16 mouse cellular contexts compared by ENCODE assay signal in the genomic region with DNA sequence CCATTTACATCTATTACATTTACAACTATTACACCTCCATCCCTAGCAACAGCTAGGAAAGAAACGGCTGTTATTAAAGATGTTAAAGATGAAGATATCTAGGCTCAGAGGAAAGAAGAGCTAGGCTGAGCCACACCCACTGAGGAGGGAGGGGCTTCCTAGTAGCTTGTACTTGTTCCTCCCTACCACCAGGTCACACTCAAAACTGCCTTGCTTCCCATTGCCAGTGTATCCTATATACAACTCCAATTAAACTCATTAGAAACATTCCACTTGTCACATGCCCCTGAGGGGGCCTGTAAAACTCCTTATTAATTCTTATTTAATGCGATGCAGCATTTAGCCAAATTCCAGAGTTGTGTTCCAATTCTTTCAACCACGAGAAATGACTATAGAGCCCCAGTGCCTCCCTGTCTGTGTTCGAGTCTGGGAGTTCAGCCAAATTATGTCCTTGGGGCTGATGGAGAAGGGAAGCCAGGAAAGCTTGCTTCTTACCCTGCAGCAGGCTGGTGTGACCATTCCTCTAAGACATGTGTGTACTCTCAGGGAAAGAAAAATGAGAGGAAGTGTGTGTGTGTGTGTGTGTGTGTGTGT.
A peak's percentile ranks its signal among the peaks of the same experiment; 100 is the strongest.
DNase-seq lines count a peak whose midpoint lies in the region; ATAC-seq and TF ChIP-seq lines count a peak whose summit lies in the region.
"Had no signal": no experiment of that assay in that cellular context is flagged by ENCODE, and none has a peak within 500 bp of the region (broad histone marks: within the 10 kb centered on the region; RNA-seq: fewer than 3 reads in every experiment).

No protein-coding gene starts in this region.

- no peak overlapping the region for H3K27ac ChIP-seq in hindbrain, embryonic 15.5 days (replicated peaks)
- H3K27ac ChIP-seq in hindbrain, embryonic 13.5 days = no peak overlapping the region
- H3K27ac ChIP-seq in lung, postnatal 0 days (ENCODE audit: low read length) = no peak overlapping the region
- H3K27ac ChIP-seq in stomach, embryonic 16.5 days (ENCODE audit: low read length) = no peak overlapping the region
- H3K27ac ChIP-seq in heart, embryonic 11.5 days (ENCODE audit: low read depth, low read length) = no peak overlapping the region
- H3K27ac ChIP-seq: embryonic facial prominence, embryonic 15.5 days; gastrocnemius, adult 2 months; kidney, postnatal 0 days; left cerebral cortex, adult 2 months; liver, embryonic 14.5 days; midbrain, embryonic 15.5 days had no signal

- TF ChIP-seq CTCF in lung, postnatal 0 days (IDR thresholded peaks at IDR 0.05) = no peak

- no peak overlapping the region for H3K4me3 ChIP-seq in hindbrain, embryonic 15.5 days
- no peak overlapping the region for H3K4me3 ChIP-seq in hindbrain, embryonic 13.5 days
- no peak overlapping the region for H3K4me3 ChIP-seq in lung, postnatal 0 days (ENCODE audit: low read depth, low read length)
- no peak overlapping the region for H3K4me3 ChIP-seq in stomach, embryonic 16.5 days (replicated peaks; ENCODE audit: low read length)
- H3K4me3 ChIP-seq in heart, embryonic 11.5 days (ENCODE audit: low read depth, low read length) = no peak overlapping the region
- H3K4me3 ChIP-seq: embryonic facial prominence, embryonic 15.5 days; gastrocnemius, adult 2 months; left cerebral cortex, adult 2 months; midbrain, embryonic 15.5 days had no signal

- peak; percentile 71; the same call in 1 of the 2 replicates for ATAC-seq in hindbrain, embryonic 15.5 days (ENCODE audit: low FRiP score, low read depth)
- ATAC-seq in hindbrain, embryonic 13.5 days (ENCODE audit: low FRiP score) = no peak
- ATAC-seq in lung, postnatal 0 days = no peak; the same call in 1 of the 2 replicates
- peak; percentile 69 for ATAC-seq in stomach, embryonic 16.5 days (ENCODE audit: insufficient read depth, low FRiP score)
- ATAC-seq in heart, embryonic 11.5 days (replicated peaks; ENCODE audit: insufficient number of reproducible peaks, low FRiP score, low TSS enrichment) = no peak
- ATAC-seq: activated CD4-positive, CD25-positive, alpha-beta regulatory T cell, adult 4 months; midbrain, embryonic 15.5 days had no signal

- no peaks in the 10 kb centered on the region for H3K9me3 ChIP-seq in hindbrain, embryonic 15.5 days
- 0 out of 2 replicates have a peak, but pooled peaks cover 4% of the 10 kb centered on the region for H3K9me3 ChIP-seq in hindbrain, embryonic 13.5 days
- H3K9me3 ChIP-seq in lung, postnatal 0 days (ENCODE audit: low read length) = no peaks in the 10 kb centered on the region
- H3K9me3 ChIP-seq in stomach, embryonic 16.5 days (replicated peaks; ENCODE audit: control insufficient read depth, low read length) = no peaks in the 10 kb centered on the region
- H3K9me3 ChIP-seq in heart, embryonic 11.5 days (replicated peaks; ENCODE audit: control insufficient read depth, low read length) = no peaks in the 10 kb centered on the region
- H3K9me3 ChIP-seq: embryonic facial prominence, embryonic 15.5 days; midbrain, embryonic 15.5 days had no signal

- peak; percentile 4 to 47 for DNase-seq in adrenal gland, adult (ENCODE audit: inconsistent age in 2 of 2, low spot score in 1 of 2)
- DNase-seq in adrenal gland, postnatal 25 days = no peak
- peak; percentile 16 for DNase-seq in lung, postnatal 0 days (ENCODE audit: low spot score)
- no peak for DNase-seq in lung, postnatal 36 days
- DNase-seq: gastrocnemius, adult 2 months; right cerebral cortex, postnatal 4 days had no signal

- no peak overlapping the region for H3K4me2 ChIP-seq in hindbrain, embryonic 15.5 days
- H3K4me2 ChIP-seq in hindbrain, embryonic 13.5 days = no peak overlapping the region
- no peak overlapping the region for H3K4me2 ChIP-seq in lung, postnatal 0 days (replicated peaks; ENCODE audit: low read depth, low read length)
- no peak overlapping the region for H3K4me2 ChIP-seq in stomach, embryonic 16.5 days (ENCODE audit: low read depth, low read length)
- H3K4me2 ChIP-seq in heart, embryonic 11.5 days = no peak overlapping the region
- H3K4me2 ChIP-seq: embryonic facial prominence, embryonic 15.5 days; midbrain, embryonic 15.5 days had no signal

- 46% methylated on average over 4 of the region's 4 CpGs for WGBS in hindbrain, embryonic 15.5 days
- WGBS in hindbrain, embryonic 13.5 days = 50% methylated on average over 4 of the region's 4 CpGs
- 50% methylated on average over 4 of the region's 4 CpGs for WGBS in lung, postnatal 0 days
- 39% methylated on average over 4 of the region's 4 CpGs for WGBS in stomach, embryonic 16.5 days
- WGBS in heart, embryonic 11.5 days (ENCODE audit: insufficient replicate concordance) = 61% methylated on average over 4 of the region's 4 CpGs

- TF ChIP-seq EP300 in lung, postnatal 0 days (IDR thresholded peaks at IDR 0.05) = no peak

- no peak overlapping the region for H3K9ac ChIP-seq in hindbrain, embryonic 15.5 days
- H3K9ac ChIP-seq in hindbrain, embryonic 13.5 days = no peak overlapping the region
- H3K9ac ChIP-seq in lung, postnatal 0 days (replicated peaks; ENCODE audit: low read depth) = no peak overlapping the region
- no peak overlapping the region for H3K9ac ChIP-seq in stomach, embryonic 16.5 days (ENCODE audit: low read length)
- no peak overlapping the region for H3K9ac ChIP-seq in heart, embryonic 11.5 days (ENCODE audit: low read depth, low read length)
- H3K9ac ChIP-seq: embryonic facial prominence, embryonic 15.5 days; liver, embryonic 14.5 days; midbrain, embryonic 15.5 days had no signal

- no peaks in the 10 kb centered on the region for H3K27me3 ChIP-seq in hindbrain, embryonic 15.5 days
- H3K27me3 ChIP-seq in hindbrain, embryonic 13.5 days = no peaks in the 10 kb centered on the region
- no peaks in the 10 kb centered on the region for H3K27me3 ChIP-seq in lung, postnatal 0 days (replicated peaks; ENCODE audit: insufficient read depth, low read length)
- no peaks in the 10 kb centered on the region for H3K27me3 ChIP-seq in stomach, embryonic 16.5 days (ENCODE audit: control insufficient read depth, insufficient read depth, low read length)
- H3K27me3 ChIP-seq in heart, embryonic 11.5 days (ENCODE audit: control insufficient read depth, insufficient read depth, low read length) = no peaks in the 10 kb centered on the region
- H3K27me3 ChIP-seq: embryonic facial prominence, embryonic 15.5 days; midbrain, embryonic 15.5 days had no signal

- no peaks in the 10 kb centered on the region for H3K36me3 ChIP-seq in hindbrain, embryonic 15.5 days
- H3K36me3 ChIP-seq in hindbrain, embryonic 13.5 days = no peaks in the 10 kb centered on the region
- H3K36me3 ChIP-seq in lung, postnatal 0 days (ENCODE audit: insufficient read depth, low read length) = no peaks in the 10 kb centered on the region
- H3K36me3 ChIP-seq in stomach, embryonic 16.5 days (ENCODE audit: control insufficient read depth, insufficient read depth, low read length) = no peaks in the 10 kb centered on the region
- H3K36me3 ChIP-seq in heart, embryonic 11.5 days (ENCODE audit: control insufficient read depth, insufficient read depth, low read length) = no peaks in the 10 kb centered on the region
- H3K36me3 ChIP-seq: embryonic facial prominence, embryonic 15.5 days; midbrain, embryonic 15.5 days had no signal

- peaks cover 8% of the 10 kb centered on the region for H3K4me1 ChIP-seq in hindbrain, embryonic 15.5 days (replicated peaks)
- no peaks in the 10 kb centered on the region for H3K4me1 ChIP-seq in hindbrain, embryonic 13.5 days (replicated peaks)
- H3K4me1 ChIP-seq in lung, postnatal 0 days (ENCODE audit: insufficient read depth, low read depth, low read length) = no peaks in the 10 kb centered on the region
- peaks cover 3% of the 10 kb centered on the region; the same call in 1 of the 2 replicates for H3K4me1 ChIP-seq in stomach, embryonic 16.5 days (ENCODE audit: control insufficient read depth, insufficient read depth, low read length)
- no peaks in the 10 kb centered on the region for H3K4me1 ChIP-seq in heart, embryonic 11.5 days (ENCODE audit: control insufficient read depth, insufficient read depth, low read length)
- H3K4me1 ChIP-seq: midbrain, embryonic 15.5 days had no signal

Comparison
In these comparisons a context has a peak if more than half of its experiments do, and no peak if none do; other contexts are left out.
1. DNase-seq: peak in adrenal gland, adult (2 of 2) and lung, postnatal 0 days (single experiment); none in adrenal gland, postnatal 25 days (single experiment) and lung, postnatal 36 days (single experiment).
2. ATAC-seq: peak in hindbrain, embryonic 15.5 days (single experiment) and stomach, embryonic 16.5 days (single experiment); none in hindbrain, embryonic 13.5 days (single experiment), lung, postnatal 0 days (single experiment) and heart, embryonic 11.5 days (single experiment).